Mouse (Mus musculus): ENCODE results near the gene Isg20l2. TPM values are rescaled to one million over a fixed set of nuclear protein-coding genes. Genes with fewer than 3 reads are reported as not detected.

Isg20l2 gene
- polyA plus RNA-seq, 1 experiment from 2014 or later = 17.2 TPM

- Histone ChIP-seq H3K27me3 (ENCODE audit: control insufficient read depth, insufficient read depth, low read depth, low read length) (no peaks in the 10 kb centered on the region), H3K4me3 (ENCODE audit: low read depth, low read length) (no peak overlapping the region), H3K4me2 (ENCODE audit: low read depth, low read length) (no peak overlapping the region), H3K9ac (ENCODE audit: low read depth, low read length) (no peak overlapping the region), H3K36me3 (ENCODE audit: control insufficient read depth, insufficient read depth) (peaks cover 20% of the 10 kb centered on the region), H3K27ac (ENCODE audit: low read length) (no peak overlapping the region), H3K4me1 (ENCODE audit: control insufficient read depth, low read depth, low read length) (peaks cover 19% of the 10 kb centered on the region), H3K9me3 (replicated peaks; ENCODE audit: control insufficient read depth, low read length) (no peaks in the 10 kb centered on the region)
- no peak for ATAC-seq (ENCODE audit: low read depth)
- 73% methylated on average over 4 of the region's 4 CpGs for whole genome bisulfite sequencing (ENCODE audit: insufficient replicate concordance)
Measured at GRCm38 (mm10) chr3:87935201-87935600, 5.1 kb downstream of the Isg20l2 start.

DNA sequence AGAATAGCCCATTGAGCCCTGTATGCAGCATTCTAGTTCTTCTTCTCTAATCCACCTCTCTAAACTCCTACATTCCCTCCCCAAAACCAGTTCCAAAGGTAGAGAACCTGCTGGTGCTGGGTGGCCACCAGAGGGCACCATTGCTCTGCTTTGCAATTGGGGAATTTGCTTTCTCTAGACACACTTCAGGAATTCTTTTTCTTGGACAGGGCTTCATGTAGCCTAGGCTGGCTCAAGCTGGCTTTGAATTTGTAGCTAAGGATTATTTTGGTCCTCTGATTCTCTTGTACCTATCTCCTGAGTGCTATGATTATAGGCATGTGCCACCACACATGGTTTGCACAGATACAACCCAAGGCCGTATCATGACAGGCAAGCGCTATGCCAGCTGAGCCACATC lies 5.7 kb downstream of the Isg20l2 start:
- ATAC-seq (ENCODE audit: low read depth) = no peak; the same call in 1 of the 2 replicates
- no peak overlapping the region for H3K9ac ChIP-seq (ENCODE audit: low read depth, low read length)
- no peaks in the 10 kb centered on the region for H3K9me3 ChIP-seq (replicated peaks; ENCODE audit: control insufficient read depth, low read length)
- 94% methylated on average over 2 of the region's 2 CpGs for WGBS (ENCODE audit: insufficient replicate concordance)
- H3K4me1 ChIP-seq (ENCODE audit: control insufficient read depth, low read depth, low read length) = peaks cover 18% of the 10 kb centered on the region
- H3K4me3 ChIP-seq (ENCODE audit: low read depth, low read length) = no peak overlapping the region
- H3K27ac ChIP-seq (ENCODE audit: low read length) = no peak overlapping the region
- no peak overlapping the region for H3K4me2 ChIP-seq (ENCODE audit: low read depth, low read length)
- no peaks in the 10 kb centered on the region for H3K27me3 ChIP-seq (ENCODE audit: control insufficient read depth, insufficient read depth, low read depth, low read length)
- H3K36me3 ChIP-seq (ENCODE audit: control insufficient read depth, insufficient read depth) = peaks cover 24% of the 10 kb centered on the region

GRCm38 (mm10) chr3:87940611-87941010 lies 10.5 kb downstream of the Isg20l2 start:
- ATAC-seq (ENCODE audit: low read depth) = no peak
- Histone ChIP-seq H3K4me3 (ENCODE audit: low read depth, low read length) (no peak overlapping the region), H3K9me3 (replicated peaks; ENCODE audit: control insufficient read depth, low read length) (no peaks in the 10 kb centered on the region), H3K4me2 (ENCODE audit: low read depth, low read length) (no peak overlapping the region), H3K9ac (ENCODE audit: low read depth, low read length) (no peak overlapping the region), H3K4me1 (ENCODE audit: control insufficient read depth, low read depth, low read length) (no peaks in the 10 kb centered on the region; the same call in 1 of the 2 replicates), H3K27ac (ENCODE audit: low read length) (no peak overlapping the region), H3K27me3 (ENCODE audit: control insufficient read depth, insufficient read depth, low read depth, low read length) (peaks cover 6% of the 10 kb centered on the region), H3K36me3 (ENCODE audit: control insufficient read depth, insufficient read depth) (peaks cover 35% of the 10 kb centered on the region)
- WGBS (ENCODE audit: insufficient replicate concordance) = 77% methylated on average over 5 of the region's 5 CpGs

- WGBS (ENCODE audit: insufficient replicate concordance) = 82% methylated on average over 2 of the region's 2 CpGs
- Histone ChIP-seq H3K27me3 (ENCODE audit: control insufficient read depth, insufficient read depth, low read depth, low read length) (peaks cover 24% of the 10 kb centered on the region), H3K9ac (ENCODE audit: low read depth, low read length) (no peak overlapping the region), H3K36me3 (ENCODE audit: control insufficient read depth, insufficient read depth) (peaks cover 30% of the 10 kb centered on the region), H3K27ac (ENCODE audit: low read length) (no peak overlapping the region), H3K4me2 (ENCODE audit: low read depth, low read length) (no peak overlapping the region), H3K4me1 (ENCODE audit: control insufficient read depth, low read depth, low read length) (no peaks in the 10 kb centered on the region), H3K9me3 (replicated peaks; ENCODE audit: control insufficient read depth, low read length) (no peaks in the 10 kb centered on the region), H3K4me3 (ENCODE audit: low read depth, low read length) (no peak overlapping the region)
- no peak for ATAC-seq (ENCODE audit: low read depth)
Measured at GRCm38 (mm10) chr3:87942471-87942870, 12.4 kb downstream of the Isg20l2 start.

GRCm38 (mm10) chr3:87943586-87943985 lies 13.5 kb downstream of the Isg20l2 start:
- Histone ChIP-seq H3K4me3 (ENCODE audit: low read depth, low read length) (no peak overlapping the region), H3K36me3 (ENCODE audit: control insufficient read depth, insufficient read depth) (peaks cover 26% of the 10 kb centered on the region), H3K27me3 (ENCODE audit: control insufficient read depth, insufficient read depth, low read depth, low read length) (peaks cover 35% of the 10 kb centered on the region), H3K9ac (ENCODE audit: low read depth, low read length) (no peak overlapping the region), H3K4me2 (ENCODE audit: low read depth, low read length) (no peak overlapping the region), H3K27ac (ENCODE audit: low read length) (no peak overlapping the region), H3K9me3 (replicated peaks; ENCODE audit: control insufficient read depth, low read length) (no peaks in the 10 kb centered on the region), H3K4me1 (ENCODE audit: control insufficient read depth, low read depth, low read length) (peaks cover 8% of the 10 kb centered on the region)
- ATAC-seq (ENCODE audit: low read depth) = no peak
- WGBS (ENCODE audit: insufficient replicate concordance) = 74% methylated on average over 7 of the region's 7 CpGs

- whole genome bisulfite sequencing (ENCODE audit: insufficient replicate concordance) = 47% methylated on average over 4 of the region's 4 CpGs
Measured at GRCm38 (mm10) chr3:87944838-87945600, 14.9 kb downstream of the Isg20l2 start.

DNA sequence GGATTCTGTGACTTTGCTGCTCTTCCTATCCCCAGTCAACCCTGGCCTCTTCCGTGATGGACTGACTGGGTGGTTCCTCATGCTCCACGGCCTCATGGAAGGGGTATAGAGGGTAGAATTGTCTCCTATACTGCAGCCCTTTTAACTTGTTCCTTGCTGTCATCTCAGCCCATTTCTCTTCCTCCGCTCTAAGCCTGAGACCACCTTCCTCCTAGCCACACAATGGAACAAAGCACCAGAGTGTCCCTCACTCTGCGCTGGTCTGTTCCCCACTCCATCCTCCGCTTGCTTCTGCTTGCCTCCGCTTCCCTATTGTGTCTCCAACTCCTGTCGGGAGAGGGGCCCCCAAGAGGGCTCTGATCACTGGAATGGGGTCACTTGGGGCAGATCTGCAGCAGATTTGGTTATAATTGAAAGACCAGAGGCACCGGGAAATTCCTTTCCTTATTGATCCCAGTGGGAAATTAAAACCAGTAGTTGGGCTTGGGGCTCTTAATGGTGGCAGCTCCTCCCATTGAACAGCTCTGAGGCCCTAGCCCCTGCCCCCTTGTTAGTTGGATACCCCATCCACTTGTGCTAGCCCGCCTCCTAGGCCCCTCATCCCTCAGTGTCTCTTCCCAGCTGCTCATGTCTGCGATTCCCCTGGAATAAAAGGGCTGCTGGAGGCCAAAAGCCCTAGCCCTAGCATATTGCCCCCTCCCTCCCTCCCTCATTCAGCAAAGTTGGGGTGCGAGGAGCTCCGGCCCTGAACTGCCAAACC lies 15.8 kb downstream of the Isg20l2 start:
- H3K4me3 ChIP-seq (ENCODE audit: low read depth, low read length) = no peak overlapping the region
- H3K36me3 ChIP-seq (ENCODE audit: control insufficient read depth, insufficient read depth) = peaks cover 13% of the 10 kb centered on the region
- H3K4me1 ChIP-seq (ENCODE audit: control insufficient read depth, low read depth, low read length) = peaks cover 10% of the 10 kb centered on the region
- H3K27ac ChIP-seq (ENCODE audit: low read length) = no peak overlapping the region
- H3K4me2 ChIP-seq (ENCODE audit: low read depth, low read length) = no peak overlapping the region
- H3K9ac ChIP-seq (ENCODE audit: low read depth, low read length) = no peak overlapping the region
- H3K27me3 ChIP-seq (ENCODE audit: control insufficient read depth, insufficient read depth, low read depth, low read length) = peaks cover 57% of the 10 kb centered on the region
- H3K9me3 ChIP-seq (replicated peaks; ENCODE audit: control insufficient read depth, low read length) = no peaks in the 10 kb centered on the region
- WGBS (ENCODE audit: insufficient replicate concordance) = 30% methylated on average over 12 of the region's 12 CpGs
- no peak for ATAC-seq (ENCODE audit: low read depth)

More at GRCm38 (mm10) chr3:87944838-87945600, 14.9 kb downstream of the Isg20l2 start:
- Histone ChIP-seq H3K27me3 (ENCODE audit: control insufficient read depth, insufficient read depth, low read depth, low read length) (peaks cover 50% of the 10 kb centered on the region), H3K4me1 (ENCODE audit: control insufficient read depth, low read depth, low read length) (peaks cover 10% of the 10 kb centered on the region), H3K36me3 (ENCODE audit: control insufficient read depth, insufficient read depth) (peaks cover 19% of the 10 kb centered on the region), H3K4me2 (ENCODE audit: low read depth, low read length) (no peak overlapping the region), H3K9ac (ENCODE audit: low read depth, low read length) (no peak overlapping the region), H3K27ac (ENCODE audit: low read length) (no peak overlapping the region), H3K4me3 (ENCODE audit: low read depth, low read length) (no peak overlapping the region), H3K9me3 (replicated peaks; ENCODE audit: control insufficient read depth, low read length) (no peaks in the 10 kb centered on the region)
- no peak for ATAC-seq (ENCODE audit: low read depth)

- Histone ChIP-seq H3K4me2 (ENCODE audit: low read depth, low read length) (no peak overlapping the region), H3K36me3 (ENCODE audit: control insufficient read depth, insufficient read depth) (peaks cover 8% of the 10 kb centered on the region), H3K4me3 (ENCODE audit: low read depth, low read length) (no peak overlapping the region), H3K9me3 (replicated peaks; ENCODE audit: control insufficient read depth, low read length) (no peaks in the 10 kb centered on the region), H3K4me1 (ENCODE audit: control insufficient read depth, low read depth, low read length) (peaks cover 10% of the 10 kb centered on the region), H3K27ac (ENCODE audit: low read length) (no peak overlapping the region), H3K27me3 (ENCODE audit: control insufficient read depth, insufficient read depth, low read depth, low read length) (peaks cover 62% of the 10 kb centered on the region), H3K9ac (ENCODE audit: low read depth, low read length) (no peak overlapping the region)
- no peak for ATAC-seq (ENCODE audit: low read depth)
- 60% methylated on average over 1 of the region's 1 CpGs for WGBS (ENCODE audit: insufficient replicate concordance)
Measured at GRCm38 (mm10) chr3:87946541-87946860, 16.4 kb downstream of the Isg20l2 start.
